Mouse (Mus musculus): ENCODE results near the gene Ahsa2.
A peak's percentile ranks its signal among the peaks of the same experiment; 100 is the strongest.
"Not testable (repeated sequence)": the region's sequence is repeated elsewhere in the genome, so short reads cannot be mapped to it uniquely, and the experiment has no call there.

The Ahsa2 gene

GRCm38 (mm10) chr11:23497718-23498509, at the start of gene Ahsa2:
Gene Ahsa2, minus strand, starts transcription at chr11:23498030.
- peak; percentile 94 for DNase-seq (ENCODE audit: low read depth, low spot score)

- no peak for DNase-seq (ENCODE audit: low read depth, low spot score)
Observed at GRCm38 (mm10) chr11:23537446-23537845, 39.6 kb upstream of the Ahsa2 start.

DNA sequence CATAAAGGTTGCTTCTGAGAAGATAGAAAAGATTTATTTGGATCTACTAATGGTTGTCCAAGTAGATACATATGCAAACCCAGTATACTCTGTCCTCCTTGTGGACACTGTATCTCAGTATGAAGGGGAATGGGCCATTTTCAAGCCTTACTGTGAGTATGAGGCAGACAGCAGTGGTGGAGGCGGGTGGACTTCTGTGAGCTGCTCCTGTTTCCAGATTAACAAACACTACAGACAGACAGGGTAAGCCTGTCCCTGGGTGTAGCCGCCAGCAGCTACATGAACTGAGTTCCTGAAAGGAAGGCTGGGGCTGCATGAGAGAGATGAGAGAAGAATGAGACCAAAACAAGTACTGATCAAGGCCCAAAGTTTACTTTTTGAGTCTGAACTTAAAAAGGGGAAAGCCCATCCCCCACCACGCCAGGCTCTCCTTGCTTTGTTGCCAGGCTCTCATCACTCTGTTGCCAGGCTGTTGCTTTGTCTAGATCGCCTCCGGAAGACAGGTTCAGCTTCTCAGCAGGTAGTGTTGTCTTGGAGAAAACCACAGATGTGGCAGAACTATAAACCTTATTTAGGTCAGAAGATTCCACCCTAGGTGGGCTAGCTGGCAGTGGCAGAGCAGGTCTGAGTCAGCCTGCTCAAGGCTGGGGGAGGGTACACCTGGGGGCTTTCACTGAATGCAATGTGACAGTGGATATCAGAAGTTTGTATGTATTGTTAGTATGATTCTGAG, 22.8 kb upstream of the Ahsa2 start, which contains the start of gene 1700093K21Rik:
TSS of gene 1700093K21Rik (minus strand) at position 683 of the 733 bp plus-strand sequence.
- peak; percentile 94 for DNase-seq (ENCODE audit: low read depth, low spot score)

DNA sequence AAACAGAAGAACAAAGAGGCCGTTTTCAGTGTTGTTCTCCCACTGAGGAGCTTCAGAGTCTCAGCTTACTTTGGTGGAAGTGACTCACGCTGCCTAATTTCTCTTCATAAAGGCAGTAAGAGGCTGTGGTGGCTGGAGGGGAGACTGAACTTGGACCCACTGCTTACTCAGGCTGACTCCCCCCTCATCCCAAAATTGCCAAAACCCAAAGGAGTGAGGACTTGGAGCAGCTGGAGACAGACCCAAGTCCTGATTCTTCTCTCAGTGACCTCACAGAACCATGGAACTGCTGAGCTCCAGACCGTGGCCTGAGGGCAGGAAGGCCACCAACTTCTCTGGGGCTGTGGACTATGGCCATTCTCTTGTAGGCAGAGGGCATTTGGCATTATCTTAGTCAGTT, 21.2 kb upstream of the Ahsa2 start:
- DNase-seq (ENCODE audit: low read depth, low spot score) = no peak

DNA sequence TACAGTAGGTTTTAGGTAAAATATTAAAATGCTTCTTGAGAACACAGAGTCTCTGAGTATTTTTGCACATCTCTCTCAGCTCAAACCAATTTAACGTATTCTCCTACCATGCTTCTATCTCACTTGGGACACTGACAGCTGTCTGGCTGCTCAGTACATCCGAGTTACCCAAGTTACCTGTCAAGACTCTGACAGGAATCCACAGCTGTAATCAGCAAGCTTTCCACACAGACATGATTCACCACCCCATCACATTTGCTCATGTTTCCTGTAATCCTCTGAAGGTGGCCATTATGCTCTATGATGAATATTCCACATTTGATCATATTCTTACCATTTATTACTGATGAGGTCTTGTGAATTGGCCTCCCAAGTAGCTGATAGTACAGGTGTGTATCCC, 17.5 kb upstream of the Ahsa2 start:
- no peak for DNase-seq (ENCODE audit: low read depth, low spot score)

DNA sequence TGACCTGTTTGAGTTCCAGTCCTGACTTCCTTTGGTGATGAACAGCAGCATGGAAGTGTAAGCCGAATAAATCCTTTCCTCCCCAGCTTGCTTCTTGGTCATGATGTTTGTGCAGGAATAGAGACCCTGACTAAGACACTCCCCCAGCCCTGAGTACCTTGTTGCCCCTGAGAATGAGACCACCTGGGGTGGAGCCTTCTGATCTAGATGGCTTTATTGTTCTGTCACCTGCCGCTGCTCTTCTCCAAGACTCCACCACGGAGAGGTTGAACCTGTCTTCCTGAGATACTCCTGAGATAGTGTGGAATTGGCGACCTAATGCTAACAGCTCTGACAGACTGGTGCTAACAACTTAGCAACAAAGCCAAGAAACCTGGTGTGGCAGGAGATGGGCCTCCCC, 17.0 kb upstream of the Ahsa2 start:
- peak; percentile 60 for DNase-seq (ENCODE audit: low read depth, low spot score)

DNA sequence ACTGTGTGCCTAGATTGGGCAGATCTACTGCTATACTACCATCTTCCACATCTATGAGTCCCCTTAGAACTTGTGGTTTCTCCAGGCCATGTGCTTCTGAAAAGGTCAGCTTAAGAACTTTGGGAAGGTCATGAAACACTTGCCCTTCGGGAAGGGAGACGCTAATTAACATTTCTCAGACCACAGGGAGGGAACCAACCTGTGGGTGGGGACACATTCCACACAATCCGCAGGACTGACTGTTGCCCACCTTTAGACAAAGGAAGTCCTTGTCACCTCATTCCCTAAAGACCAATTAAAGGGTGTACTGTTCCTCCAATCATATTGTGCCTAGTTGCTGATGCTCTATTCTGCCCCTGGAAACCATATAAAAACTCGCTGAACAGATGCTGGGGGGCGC, 7.0 kb upstream of the Ahsa2 start:
- peak; percentile 95 for DNase-seq (ENCODE audit: low read depth, low spot score)

- DNase-seq (ENCODE audit: low read depth, low spot score) = no peak
Observed at GRCm38 (mm10) chr11:23498609-23499008, 779 bp upstream of the Ahsa2 start.

- peak; percentile 83 for DNase-seq (ENCODE audit: low read depth, low spot score)
Observed at GRCm38 (mm10) chr11:23497335-23497717, 504 bp downstream of the Ahsa2 start.

- no peak for DNase-seq (ENCODE audit: low read depth, low spot score)
Observed at GRCm38 (mm10) chr11:23496661-23497060, 1.2 kb downstream of the Ahsa2 start.

DNA sequence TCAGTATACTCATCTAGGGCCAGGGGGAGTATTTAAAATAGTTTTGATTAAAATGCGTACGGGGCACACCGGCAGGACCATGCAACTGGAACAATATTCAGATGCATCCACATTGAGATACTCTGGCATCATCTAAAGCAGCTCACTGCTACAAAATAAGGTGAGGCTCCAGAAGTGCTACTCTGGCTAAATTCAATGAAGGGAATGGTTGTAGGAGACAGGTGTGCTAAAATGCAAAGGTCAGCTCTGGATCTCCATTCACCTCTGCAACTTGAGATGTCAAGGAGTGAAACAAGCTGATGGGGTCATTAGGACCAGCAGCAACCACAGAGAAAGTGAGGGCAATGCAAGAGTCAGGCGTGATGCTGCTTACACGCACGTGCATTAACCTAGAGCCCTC, 2.6 kb downstream of the Ahsa2 start:
- no peak for DNase-seq (ENCODE audit: low read depth, low spot score)

GRCm38 (mm10) chr11:23492048-23492790, 5.6 kb downstream of the Ahsa2 start:
- DNase-seq (ENCODE audit: low read depth, low spot score) = no peak

DNA sequence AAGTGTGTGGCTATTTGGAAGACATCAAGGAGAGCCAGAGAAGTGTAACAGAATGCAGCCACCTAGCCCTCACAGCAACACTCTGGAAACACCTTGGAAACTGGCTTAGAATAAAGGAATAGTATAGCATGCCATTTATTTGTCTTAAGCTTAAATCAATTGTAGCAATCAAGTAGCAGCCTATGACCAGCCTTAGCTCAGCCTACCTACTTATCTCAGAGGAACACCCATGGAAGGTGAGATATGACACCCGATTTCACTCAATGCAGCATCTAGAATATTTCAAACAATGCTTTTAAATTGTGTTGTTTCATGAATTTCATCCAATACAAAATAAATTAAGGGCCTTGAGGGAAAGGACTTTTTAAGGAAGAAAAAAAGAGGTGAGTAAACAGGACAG, 7.9 kb downstream of the Ahsa2 start:
- no peak for DNase-seq (ENCODE audit: low read depth, low spot score)

DNA sequence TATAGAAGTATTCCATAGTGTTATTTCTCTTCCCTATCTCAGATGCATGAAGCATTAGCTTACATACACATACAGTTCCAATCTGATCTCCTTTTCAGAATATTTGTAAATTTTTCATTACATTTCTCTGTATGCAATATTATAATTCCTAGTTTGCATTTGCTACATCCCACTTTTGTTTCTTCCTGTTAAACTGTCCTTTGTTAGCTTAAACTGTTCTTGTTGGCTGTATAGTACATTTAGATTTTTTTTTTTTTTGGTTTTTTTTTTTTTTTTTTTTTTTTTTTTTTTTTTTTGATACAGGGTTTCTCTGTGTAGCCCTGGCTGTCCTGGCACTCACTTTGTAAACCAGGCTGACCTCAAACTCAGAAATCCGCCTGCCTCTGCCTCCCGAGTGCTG, 32.0 kb downstream of the Ahsa2 start:
- not testable (repeated sequence) for DNase-seq (ENCODE audit: low read depth, low spot score)
